ENCODE assay signal across 14 mouse cellular contexts in genomic region chr11:107568466-107568995, GRCm38 (mm10).
"Had no signal": no experiment of that assay in that cellular context is flagged by ENCODE, and none has a peak within 500 bp of the region (broad histone marks: within the 10 kb centered on the region; RNA-seq: fewer than 3 reads in every experiment).

No protein-coding gene starts in this region.

- H3K4me1 ChIP-seq: midbrain, embryonic 13.5 days; midbrain, embryonic 15.5 days had no signal

- H3K27ac ChIP-seq: lung, embryonic 15.5 days; macrophage; midbrain, embryonic 13.5 days; midbrain, embryonic 15.5 days; neural tube, embryonic 12.5 days; stomach, embryonic 15.5 days; stomach, postnatal 0 days had no signal

- H3K4me3 ChIP-seq: lung, embryonic 15.5 days; megakaryocyte, embryonic 14.5 days; midbrain, embryonic 13.5 days; midbrain, embryonic 15.5 days; neural tube, embryonic 12.5 days; stomach, embryonic 15.5 days had no signal

- H3K36me3 ChIP-seq: stomach, embryonic 15.5 days had no signal

- H3K9me3 ChIP-seq: lung, embryonic 15.5 days; megakaryocyte, embryonic 14.5 days; midbrain, embryonic 13.5 days; midbrain, embryonic 15.5 days; neural tube, embryonic 12.5 days; stomach, embryonic 15.5 days had no signal

- H3K27me3 ChIP-seq: lung, embryonic 15.5 days; megakaryocyte, embryonic 14.5 days; midbrain, embryonic 13.5 days; midbrain, embryonic 15.5 days; neural tube, embryonic 12.5 days; stomach, embryonic 15.5 days had no signal

- DNase-seq: lung, adult 2 months; lung, postnatal 14 days; lung, postnatal 36 days; right cerebral cortex, postnatal 14 days; thymus, adult 2 months; thymus, postnatal 25 days had no signal
